Mouse (Mus musculus): ENCODE measurements around the gene Rsc1a1.
A peak's percentile ranks its signal among the peaks of the same experiment; 100 is the strongest.

Rsc1a1 gene

DNA sequence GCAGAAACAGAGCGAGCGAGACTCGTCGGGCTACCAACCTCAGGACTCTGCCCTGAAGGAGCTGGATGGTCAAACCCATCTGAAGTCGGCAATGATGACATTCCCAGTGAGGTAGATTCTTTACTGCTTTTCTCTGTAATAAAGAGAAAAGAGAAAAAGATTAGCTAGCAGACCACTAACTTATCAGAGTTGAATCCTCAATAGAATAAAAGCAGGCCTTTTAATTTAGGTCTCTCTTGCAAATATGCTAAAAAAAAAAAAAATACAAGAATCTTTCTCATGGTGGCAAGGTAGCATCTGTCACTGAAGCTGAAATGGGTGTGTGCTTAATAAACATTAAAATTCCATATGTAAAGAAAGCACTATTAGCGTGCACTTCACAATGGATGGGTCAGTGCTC is at the start of gene Rsc1a1:
Gene Rsc1a1 (minus strand): TSS at position 101 of the 400 bp plus-strand sequence.
- DNase-seq = no peak

DNA sequence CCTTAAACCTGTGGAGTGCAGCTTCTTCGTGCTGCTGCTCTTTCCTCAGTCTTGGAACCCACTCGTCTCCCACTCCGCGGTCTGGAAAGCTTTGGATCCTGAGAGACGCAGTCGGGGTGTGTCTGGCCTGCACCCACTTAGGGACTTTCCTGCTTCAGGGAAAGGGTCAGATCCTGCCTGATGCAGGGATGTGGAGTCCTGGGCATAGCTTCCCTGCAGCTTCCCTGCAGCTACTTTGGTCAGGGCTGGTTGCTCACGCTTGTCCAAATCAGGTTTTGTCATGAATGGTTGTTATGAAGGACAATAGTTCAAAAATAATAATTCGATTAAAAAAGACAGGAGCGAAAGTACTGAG is 49.8 kb upstream of the Rsc1a1 start:
- DNase-seq = no peak

DNA sequence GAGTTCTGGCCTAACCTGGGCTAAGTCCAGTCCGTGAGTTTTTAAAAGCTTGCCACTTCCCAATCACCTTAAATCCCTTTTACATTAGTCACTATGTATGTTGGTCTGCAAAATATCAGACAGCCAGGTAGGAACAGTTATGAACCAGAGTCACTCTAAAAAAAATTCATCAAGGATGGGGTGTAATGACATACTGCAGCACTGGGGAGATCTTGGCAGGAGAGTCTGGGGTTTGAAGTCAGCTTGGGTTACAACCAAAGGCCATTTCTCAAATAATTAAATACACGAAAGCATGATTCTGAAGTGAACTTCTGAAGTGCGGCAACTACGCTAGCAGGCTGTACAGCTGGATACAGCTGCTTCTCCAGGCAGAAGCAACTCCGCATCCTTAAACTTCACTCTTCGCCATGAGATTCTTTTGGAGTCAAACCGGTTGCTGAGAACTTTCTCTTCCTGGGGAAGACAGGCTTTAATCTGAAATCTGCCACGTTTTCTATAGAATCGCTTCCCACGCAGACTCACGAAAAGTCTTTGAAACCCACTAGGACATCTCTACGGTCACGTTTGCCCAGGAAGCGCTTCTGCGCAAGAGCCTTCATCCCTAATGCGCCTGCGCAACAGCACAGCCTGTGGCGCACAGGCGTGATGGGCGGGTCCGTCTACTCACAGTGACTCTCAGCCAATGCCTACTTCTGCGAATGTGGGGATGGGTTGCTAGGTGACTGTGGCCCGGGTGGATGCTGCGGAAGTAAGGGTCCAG is 49.2 kb upstream of the Rsc1a1 start:
- peak; percentile 92 for DNase-seq

DNA sequence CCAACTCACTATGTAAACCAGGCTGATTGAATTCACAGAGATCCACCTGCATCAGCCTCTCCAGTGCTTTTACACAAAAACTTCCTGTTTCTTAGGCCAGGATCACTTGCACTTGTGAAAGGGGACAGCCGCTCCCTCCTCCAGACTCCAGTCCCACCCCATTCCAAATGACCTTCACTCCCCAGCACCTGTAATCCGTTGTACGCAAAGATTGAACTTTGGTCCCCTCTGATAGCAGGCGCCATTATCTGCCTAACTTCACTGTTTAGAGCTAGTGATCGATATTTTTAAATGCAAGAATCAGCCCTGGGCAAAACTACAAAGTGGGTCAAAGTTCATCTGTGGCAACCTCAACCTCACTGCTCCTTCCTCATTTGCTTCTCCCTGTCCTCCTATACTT is 46.4 kb upstream of the Rsc1a1 start:
- no peak for DNase-seq

DNA sequence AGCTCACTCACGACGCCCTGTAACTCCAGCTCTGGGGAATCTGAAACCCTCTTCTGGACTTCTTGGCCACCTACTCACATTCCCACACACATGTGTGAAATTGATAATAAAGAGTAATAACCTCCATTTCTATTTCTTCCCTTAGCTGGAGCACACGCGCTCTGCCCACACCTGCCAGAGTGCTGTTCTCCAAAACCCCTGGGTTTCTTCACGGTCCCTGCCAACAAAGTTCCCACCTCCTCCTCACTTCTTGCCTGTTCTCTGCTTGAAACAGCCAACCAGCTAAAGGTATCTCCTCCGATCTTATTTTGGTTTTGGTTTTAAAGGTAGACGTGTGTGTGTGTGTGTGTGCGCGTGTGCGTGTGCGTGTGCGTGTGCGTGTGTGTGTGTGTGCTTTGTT is 45.0 kb upstream of the Rsc1a1 start:
- DNase-seq = no peak

DNA sequence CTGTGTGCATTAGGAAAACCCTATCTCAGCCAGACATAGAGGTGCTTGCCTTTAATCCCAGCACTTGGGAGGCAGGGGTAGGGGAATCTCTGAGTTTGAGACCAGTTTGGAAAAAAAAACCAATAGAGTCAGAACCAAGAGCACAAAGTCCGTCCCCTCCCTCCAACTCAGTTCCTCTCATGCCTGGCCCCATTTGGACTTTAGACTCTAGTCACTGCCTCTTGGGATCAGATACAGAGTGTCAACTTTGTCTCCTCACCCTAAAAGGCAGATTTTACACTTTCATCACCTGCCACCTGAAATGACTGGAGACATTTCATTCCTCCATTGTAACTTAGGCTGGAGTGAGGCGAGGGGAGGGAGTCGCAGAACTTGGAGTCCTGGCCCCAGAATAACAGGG is 43.9 kb upstream of the Rsc1a1 start:
- peak; percentile 77 for DNase-seq

DNA sequence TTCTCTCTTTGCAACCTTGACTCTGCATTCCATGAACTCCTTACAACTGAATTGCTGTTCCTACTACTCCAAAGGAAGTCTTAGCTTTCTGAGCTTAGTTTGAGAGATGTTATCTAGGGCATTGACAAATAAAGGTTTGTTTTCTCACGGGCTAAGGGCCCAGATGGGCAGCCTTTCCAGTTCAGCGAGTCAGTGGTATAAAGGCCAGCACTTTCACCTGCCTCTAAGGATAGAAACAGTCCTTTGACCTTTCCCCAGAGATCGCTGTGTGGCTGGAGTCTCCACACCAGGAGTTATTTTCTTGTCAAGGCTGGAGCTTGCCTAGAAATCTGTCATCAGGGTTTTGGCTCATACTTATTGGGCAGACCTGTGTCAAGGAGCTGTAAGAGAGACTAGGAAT is 40.3 kb upstream of the Rsc1a1 start:
- DNase-seq = peak; percentile 81

DNA sequence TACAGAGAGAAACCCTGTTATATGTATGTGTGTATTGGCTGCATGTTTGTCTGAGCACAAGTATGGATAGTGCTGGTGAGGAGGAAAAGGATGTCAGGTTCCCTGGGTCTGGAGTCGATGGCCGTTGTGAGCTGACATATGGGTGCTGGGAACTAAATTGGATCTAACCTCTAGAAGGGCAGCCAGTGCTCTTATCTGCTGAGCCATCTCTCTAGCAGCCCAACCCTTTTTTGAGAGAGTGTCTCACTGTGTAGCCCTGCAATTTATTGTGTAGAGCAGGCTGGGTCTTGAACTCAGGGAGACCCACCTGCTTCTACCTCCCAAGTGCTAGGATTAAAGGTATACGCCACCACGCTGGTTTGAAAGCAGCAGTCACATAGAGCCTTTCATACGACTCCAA is 39.9 kb upstream of the Rsc1a1 start:
- no peak for DNase-seq

DNA sequence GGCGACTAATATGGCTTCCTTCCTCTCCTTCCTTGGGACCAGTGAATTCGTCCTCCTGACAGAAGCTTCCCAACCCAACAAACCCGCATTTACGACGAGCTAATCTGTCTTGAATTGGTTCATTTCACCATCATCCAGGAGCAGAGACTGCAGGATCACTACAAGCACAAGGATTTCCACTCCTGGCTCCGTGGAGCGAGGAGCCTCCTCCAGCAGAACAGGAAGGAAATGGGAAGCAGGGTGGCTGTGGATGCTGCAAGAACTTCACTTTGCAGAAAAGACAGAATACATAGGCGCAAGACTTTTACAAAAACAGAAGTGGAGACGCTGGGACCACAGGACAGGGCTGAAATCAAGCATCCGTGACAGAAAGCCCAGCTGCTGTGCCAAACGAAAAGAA is 39.2 kb upstream of the Rsc1a1 start:
- DNase-seq = no peak

DNA sequence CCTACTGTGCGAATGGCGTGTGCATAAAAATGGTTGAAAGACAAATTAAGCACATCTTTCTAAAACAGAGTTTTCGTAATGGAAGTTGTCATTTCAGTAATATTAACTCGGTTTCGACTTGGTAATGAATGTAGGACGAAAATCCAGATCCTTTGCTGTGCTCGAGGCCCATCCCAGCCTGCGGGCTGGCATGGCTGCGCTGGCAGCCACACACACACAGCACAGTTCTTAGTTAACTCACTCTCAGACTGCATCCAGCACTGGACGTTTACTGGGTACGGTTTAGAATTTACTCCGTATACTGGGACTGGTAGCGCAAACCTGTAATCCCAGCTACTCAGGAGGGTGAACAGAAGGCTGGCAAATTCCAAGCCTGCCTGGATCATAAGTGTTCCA is 38.3 kb upstream of the Rsc1a1 start:
- DNase-seq = peak; percentile 37

DNA sequence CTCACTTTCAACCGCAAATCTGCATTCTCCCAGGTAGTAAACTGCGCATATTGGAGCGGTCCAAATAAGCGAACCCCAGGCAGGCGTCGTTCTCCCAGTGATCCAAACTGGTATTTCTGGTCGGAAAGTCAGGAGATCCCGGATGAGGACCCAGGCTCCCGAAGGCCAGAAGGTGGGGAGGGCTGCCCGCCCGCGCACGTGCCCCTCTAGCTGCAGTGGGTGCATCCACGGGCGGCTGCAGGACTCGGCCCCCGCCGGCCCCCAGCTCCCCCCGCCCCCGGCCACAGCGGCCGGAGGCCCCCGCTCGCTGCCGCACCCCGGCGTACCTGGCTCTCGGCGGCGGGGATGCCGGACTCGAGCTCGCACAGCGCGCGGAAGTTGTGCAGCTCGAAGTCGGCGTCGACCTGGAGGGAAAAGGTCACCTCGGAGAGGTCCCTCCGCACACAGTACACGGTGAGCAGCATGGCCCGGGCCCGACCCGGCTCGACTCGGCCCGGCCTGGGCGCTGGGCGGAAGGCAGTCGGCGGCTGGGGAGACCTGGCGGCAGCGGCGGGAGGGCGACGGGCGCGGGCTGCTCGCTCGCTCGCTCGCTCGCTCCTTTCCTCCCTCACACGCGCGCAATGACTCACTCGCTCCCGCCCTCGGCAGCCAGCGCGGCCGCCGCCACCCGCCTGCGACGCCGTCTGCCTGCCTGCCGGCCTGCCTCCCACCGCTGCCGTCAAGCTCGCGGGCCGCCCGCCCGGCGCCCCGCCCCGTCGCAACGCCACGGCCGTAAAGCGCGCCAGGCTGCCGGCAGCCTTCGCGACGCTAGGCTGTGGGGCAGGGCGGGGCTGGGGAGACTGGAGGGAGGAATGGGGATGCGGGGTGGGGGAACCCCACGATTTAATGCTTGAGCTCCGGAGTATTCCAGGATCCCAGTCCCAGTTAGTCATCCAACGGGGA is 37.6 kb upstream of the Rsc1a1 start, which contains the start of gene Ddi2:
Gene Ddi2 (minus strand): TSS at position 689 of the 942 bp plus-strand sequence.
- DNase-seq = peak; percentile 83

DNA sequence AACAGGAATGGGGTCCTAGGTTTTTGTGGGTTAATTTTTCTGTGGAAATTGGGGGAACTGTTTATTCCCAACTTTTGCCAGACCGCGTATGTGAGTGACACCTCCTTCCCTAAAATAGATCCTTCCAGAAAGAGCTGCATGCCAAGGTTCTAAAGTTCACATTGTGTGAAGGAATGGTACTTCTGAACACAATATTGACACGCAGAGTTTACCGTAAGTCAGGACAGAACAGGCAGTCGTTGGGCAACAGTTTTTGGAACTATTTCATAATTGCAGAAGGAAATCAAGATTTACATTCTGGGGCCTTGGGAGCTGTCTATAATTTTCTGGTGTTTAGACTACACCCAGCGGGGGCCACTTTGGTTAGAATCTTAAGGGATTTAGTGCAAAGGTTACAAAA is 36.6 kb upstream of the Rsc1a1 start:
- DNase-seq = no peak

DNA sequence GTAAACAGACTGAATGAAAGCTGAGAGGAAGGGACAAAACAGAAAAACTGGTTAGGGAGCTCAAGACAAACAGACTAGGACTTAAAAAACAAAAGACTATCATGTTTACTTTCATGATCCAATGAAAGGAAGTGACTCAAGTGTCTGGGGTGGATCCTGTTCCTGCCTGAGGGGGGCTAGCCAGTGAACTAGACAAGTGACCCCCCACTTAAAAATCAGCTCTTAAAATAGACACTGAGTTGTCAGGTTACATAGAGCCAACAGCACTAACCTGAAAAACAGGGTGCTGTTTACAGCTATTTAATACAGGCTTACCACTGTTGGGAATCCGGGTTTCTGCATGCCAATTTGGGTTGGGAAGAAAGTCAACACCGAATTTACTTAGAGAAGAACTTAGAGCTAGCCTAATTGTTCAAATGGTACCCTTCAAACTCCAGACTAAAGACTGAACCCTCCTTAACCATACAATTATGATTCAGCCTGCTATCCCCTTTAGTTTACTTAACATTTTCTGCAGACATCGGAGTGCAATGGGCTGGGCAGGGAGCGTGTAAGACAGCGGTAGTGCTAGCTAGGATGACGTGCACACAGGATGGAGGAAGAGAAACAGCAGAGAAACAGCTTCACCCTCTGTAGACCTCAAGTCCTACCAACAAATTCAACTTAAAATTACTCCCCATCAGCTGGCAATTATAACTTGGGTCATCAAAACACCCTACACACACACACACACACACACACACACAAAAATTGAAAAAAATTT is 35.5 kb upstream of the Rsc1a1 start:
- no peak for DNase-seq

DNA sequence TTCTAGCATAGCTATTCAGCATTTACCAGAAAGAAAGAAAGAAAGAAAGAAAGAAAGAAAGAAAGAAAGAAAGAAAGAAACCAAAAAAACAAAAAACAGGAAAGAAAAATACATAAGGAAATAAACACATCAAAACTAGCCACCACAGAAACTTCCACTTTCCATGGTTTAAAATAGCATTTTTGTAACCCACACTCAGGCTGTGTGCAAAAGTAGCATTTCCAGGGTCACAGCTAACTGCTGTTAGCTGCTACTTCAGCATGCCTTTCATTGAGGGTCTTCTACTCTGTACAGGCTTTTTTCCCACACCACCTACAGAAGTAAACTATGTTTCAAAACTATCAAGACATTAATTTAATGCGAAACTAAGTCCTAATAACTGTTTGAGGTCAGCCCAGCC is 33.9 kb upstream of the Rsc1a1 start:
- DNase-seq = no peak

DNA sequence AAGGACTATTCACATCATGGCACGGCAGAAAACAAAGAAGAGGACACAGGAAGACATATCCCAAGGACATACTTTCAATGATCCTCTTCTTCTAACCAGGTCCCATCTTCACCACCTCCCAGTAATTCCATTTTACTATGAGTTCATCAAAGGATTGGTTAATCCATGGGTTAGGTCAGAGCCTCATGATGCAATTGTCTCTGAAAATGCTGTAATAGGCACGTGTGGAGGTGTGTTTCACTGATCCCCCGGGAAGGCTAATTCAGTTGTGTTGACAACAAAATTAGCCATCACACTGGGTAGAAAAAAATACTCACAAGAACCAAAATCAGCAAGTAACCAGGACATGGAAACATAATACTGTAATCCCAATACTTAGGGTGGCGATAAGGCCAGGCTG is 32.2 kb upstream of the Rsc1a1 start:
- DNase-seq = no peak

DNA sequence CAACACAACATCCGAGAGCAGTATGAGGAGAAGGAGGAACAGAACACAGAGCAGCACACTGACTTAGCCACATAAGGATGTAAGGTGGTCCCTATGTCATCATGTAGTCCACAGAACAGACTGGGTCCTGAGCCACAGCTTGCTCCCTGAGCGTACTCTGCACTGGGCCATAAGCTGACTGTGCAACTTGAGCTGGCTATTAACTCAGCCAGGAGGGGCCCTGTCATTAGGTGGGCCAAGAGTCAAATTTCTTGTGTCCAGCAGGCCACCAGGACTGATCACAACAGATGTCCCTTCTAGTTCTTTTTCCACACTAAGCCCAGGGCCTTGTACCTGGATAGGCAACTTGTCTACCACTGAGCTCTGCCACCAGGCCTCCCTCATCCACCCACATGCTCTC is 29.6 kb upstream of the Rsc1a1 start:
- DNase-seq = no peak

DNA sequence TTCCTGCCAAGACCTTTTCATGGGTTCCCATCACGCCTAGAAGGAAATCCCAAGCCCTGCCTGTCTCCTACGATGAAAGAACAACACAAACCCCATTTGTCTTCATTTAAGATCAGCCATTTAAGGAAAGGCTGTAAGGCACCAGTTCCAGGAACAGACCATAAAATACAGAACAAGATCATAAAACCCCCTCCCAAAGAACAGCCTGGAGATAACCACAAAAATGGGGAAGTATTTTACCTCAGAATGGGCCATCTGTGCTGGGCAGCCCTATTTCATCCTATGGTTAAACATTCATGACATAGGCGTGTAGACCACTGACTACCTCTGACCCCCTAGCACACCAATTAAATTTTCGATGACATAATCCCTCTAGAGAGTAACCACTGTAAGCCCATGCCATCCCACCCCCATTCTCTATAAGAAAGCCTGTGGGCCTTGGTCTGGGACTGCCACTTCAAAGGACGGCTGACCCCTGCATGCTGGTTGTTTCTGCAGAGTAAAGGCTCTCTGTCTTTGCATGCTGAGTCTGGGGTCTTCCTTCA is 28.3 kb upstream of the Rsc1a1 start:
- no peak for DNase-seq

DNA sequence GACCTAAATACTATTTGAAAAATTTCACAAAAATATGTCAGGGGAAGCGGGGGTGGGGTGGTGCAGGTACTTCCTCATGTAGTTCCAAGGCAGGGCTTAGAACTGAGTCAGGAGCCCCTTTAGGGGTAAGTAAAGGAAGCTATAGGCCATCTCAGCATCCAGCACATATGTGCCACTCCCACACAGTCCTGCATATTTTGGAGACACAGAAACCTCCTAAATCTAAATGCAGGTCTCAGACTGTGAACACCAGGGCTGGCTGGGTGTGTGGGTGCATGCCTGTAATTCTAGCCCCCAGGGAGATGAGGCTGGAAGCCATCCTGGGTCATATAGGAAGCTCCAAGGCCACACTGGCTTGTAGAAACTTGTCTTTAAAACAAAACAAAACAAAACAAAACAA is 25.9 kb upstream of the Rsc1a1 start:
- DNase-seq = no peak

DNA sequence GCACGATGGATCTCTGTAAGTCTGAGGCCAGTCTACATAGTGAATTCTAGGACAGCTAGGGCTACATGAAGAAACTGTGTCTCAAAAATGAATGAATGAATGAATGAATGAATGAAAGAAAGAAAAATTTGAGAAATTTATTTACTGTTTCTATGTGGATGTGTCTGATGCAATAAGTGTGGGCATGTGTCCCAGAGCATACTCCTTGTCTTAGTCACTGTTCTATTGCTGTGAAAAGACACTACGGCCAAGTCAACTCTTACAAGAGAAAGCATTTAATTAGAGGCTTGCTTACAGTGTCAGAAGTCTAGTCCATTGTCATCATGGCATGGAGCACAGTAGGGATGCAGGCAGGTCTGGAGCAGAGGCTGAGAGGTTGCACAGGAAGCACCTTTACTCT is 23.6 kb upstream of the Rsc1a1 start:
- DNase-seq = no peak

DNA sequence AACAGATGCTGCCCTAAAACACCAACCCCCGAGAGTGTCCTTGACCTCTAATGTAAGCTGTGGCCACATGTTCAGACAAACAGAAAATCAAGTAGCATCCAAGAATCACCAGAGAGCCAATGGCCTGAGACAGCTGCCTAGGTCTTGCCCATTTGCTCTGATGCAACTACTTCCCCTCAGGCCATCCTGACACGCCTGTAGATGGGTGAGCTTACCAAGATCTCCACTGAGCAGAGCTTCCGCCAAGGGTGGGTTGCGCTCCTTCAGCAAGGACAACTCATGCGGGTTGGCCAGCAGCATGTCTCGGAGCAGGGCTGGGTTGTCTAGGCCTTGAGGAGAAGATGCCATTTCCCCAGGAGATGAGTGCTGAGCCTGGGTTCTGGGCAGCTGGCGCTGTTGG is 22.6 kb upstream of the Rsc1a1 start:
- no peak for DNase-seq

DNA sequence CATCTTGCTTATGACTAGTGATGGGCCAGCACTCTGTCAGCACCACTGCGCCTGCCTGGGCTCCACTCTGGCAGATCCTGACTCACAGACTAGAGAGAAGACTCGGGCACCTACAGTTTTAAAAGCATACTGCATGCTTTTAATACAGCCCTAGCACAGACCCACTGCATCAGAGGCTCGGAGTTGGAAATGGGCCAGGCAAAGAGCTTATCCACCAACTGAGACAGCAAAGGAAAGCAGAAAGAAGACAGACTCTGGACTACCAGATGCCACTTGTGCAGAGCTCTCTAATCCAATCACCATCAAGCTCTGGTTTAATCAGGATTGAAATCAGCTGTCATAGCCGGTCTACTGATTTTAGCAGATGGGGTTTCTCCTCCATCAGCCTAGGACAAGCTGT is 19.9 kb upstream of the Rsc1a1 start:
- no peak for DNase-seq

DNA sequence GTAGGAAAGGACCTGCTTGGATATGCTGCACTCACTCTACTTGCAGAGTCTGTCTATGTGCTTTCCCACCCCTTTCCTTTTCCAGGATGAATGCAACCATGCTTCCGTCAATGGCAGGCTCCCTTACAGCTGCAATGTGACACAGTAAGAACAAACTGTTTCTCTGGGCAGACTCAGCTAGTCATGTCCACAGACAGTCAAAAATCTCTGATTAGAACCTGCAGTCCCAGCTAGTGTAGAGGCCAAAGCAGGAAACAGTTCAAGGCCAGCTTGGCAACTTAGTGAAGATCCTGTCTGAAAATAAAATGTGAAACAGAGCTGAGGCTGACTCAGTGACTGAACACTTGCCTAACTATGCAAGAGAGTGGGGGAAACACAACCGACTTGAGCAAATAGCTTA is 19.2 kb upstream of the Rsc1a1 start:
- DNase-seq = no peak

DNA sequence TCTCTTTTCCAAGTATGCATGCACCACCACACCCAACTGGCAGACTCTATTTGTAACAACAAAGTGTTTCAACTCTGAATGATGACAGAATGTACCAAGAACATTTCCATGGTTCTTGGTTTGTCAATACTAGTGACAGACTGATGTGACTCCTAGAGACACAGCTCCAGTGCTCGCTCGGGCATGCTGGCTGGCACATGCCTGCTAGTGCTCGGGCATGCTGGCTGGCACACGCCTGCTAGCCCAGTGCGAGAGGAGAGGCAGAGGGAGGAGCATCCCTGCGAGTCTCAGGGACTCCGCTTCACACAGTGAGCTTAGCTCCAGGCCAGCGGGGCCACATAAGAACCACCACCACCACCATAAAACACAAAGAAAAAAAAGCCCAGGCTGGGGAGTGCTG is 9.3 kb upstream of the Rsc1a1 start:
- no peak for DNase-seq
